Mouse (Mus musculus): Measurements from ENCODE around the gene Ssr4. TPM values are rescaled to one million over a fixed set of nuclear protein-coding genes. Genes with fewer than 3 reads are reported as not detected.
"Not testable (repeated sequence)": the region's sequence is repeated elsewhere in the genome, so short reads cannot be mapped to it uniquely, and the experiment has no call there.

The Ssr4 gene
- 100 to 1,000 TPM in 2 of 4 experiments, 10 to 100 TPM in 2; 90.7 to 130 (median 99.7) TPM for total RNA-seq (2022)

- peak; percentile 84 to 94 for DNase-seq (ENCODE audit: low spot score in 2 of 2)
Observed at GRCm38 (mm10) chrX:73786364-73787224, at the start of gene Ssr4, which contains the start of gene Idh3g. Gene Ssr4, plus strand, starts transcription at chrX:73787028. Gene Idh3g, minus strand, starts transcription at chrX:73786897.

GRCm38 (mm10) chrX:73738155-73738554 lies 48.7 kb upstream of the Ssr4 start:
- DNase-seq (ENCODE audit: low spot score in 2 of 2): no peak

DNA sequence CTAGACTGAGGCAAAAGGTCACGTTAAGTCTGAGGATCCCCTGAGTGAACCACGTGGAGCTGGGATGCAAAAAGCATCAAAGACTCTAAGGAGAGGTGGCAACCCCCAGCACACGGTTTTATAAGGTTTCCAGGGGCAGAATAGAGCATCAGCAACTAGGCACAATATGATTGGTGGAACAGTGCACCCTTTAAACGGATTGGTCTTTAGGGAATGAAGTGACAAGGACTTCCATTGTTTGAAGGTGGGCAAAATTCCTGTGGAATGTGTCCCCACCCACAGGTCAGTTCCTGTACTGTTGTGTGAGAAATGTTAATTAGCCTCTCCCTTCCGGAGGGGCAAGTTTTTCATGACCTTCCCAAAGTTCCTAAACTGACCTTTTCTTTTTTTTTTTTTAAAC lies 47.7 kb upstream of the Ssr4 start:
- DNase-seq (ENCODE audit: low spot score in 2 of 2): no peak

DNA sequence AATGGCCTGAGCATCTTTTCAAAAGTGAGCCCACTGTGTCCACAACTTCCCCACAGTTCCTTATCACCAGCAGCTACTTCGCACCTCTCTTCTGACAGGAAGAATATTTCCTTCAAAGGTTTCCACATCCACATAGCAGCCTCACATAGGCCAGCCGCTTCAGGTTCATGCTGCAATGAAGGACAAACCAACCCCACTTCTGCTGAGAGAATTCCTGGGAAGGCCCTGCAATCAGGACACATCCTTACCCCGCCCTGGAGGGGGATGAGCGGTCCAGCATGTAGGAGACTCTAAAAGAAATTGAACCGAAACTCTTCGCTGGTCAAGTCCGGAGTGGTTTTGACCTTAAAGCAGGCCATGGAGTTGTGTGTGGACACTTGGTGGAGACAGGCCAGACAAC lies 47.0 kb upstream of the Ssr4 start:
- not testable (repeated sequence) for DNase-seq (ENCODE audit: low spot score in 2 of 2)

DNA sequence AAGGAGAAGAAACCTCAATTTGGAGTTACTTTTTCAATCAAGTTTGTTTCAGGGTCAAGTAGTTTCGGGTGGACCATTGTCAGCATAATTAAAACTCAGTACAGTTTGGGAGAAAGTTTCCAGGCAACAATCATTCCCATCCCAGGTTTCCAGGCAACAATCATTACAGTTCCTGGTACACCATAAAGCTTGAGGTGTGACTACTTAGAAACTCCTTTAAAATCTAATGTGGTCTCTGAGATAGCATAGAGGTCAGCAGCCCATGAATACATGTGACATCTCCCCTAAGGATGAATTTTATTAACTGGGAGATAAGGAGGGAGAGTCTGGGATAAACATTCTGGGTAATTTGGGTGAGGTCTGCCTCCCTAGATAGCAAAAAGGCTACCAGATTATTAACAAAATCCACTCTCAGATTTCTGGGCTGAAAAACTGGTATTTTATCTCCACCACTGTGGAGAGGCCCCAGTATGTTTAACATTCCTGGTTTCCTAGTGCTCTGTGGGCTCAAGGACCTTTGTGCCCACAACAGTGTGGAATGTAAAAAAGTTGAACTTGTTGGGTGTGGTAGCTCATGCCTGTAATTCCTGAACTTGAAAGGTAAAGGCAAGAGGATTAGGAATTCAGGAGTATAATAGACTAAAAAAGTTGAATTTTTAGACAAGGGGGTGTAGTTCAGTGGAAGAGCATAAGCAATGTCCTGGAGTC lies 41.9 kb upstream of the Ssr4 start:
- no peak for DNase-seq (ENCODE audit: low spot score in 2 of 2)

GRCm38 (mm10) chrX:73748977-73749376 lies 37.9 kb upstream of the Ssr4 start:
- no peak for DNase-seq (ENCODE audit: low spot score in 2 of 2)

GRCm38 (mm10) chrX:73756334-73757140 lies 30.3 kb upstream of the Ssr4 start, which contains the start of gene Plxnb3:
Gene Plxnb3, plus strand, starts transcription at chrX:73757090.
- DNase-seq (ENCODE audit: low spot score in 2 of 2): peak in 1 of 2 experiments; percentile 42

GRCm38 (mm10) chrX:73758611-73759290 lies 28.1 kb upstream of the Ssr4 start:
- peak in 1 of 2 experiments; percentile 44 for DNase-seq (ENCODE audit: low spot score in 2 of 2)

- no peak for DNase-seq (ENCODE audit: low spot score in 2 of 2)
Observed at GRCm38 (mm10) chrX:73765311-73765710, 21.5 kb upstream of the Ssr4 start.

GRCm38 (mm10) chrX:73767267-73767666 lies 19.6 kb upstream of the Ssr4 start:
- DNase-seq (ENCODE audit: low spot score in 2 of 2): no peak

- peak in 1 of 2 experiments; percentile 59 for DNase-seq (ENCODE audit: low spot score in 2 of 2)
Observed at GRCm38 (mm10) chrX:73774168-73774760, 12.6 kb upstream of the Ssr4 start, which contains the start of gene Srpk3. Gene Srpk3, plus strand, starts transcription at chrX:73774405.

DNA sequence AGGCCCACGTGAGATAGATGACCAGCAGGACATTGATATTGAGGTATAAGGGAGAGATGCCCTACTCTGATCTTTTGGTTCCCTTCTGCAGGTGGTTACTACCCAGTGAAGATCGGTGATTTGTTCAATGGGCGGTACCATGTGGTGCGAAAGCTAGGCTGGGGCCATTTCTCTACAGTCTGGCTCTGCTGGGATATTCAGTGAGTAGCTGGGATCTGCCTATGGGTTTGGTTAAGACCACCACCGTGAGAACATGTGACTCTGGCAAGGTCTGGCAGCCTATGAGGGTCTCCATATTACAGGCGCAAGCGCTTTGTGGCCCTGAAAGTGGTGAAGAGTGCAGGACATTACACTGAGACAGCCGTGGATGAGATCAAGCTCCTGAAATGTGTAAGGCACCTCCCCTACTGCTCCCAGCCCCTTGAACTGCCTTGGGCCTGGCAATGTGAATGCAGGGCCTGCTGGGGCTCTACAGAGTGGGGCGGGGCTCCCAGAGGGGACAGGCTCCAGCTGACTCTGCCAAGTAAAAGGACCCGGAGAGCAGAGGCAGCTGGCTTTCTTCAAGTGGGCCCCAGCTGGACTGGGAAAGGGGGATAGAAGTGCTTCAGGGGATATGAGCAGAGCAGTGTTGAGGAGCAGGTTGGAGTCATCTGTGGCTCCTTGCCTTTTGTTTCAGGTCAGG lies 11.9 kb upstream of the Ssr4 start:
- no peak for DNase-seq (ENCODE audit: low spot score in 2 of 2)

DNA sequence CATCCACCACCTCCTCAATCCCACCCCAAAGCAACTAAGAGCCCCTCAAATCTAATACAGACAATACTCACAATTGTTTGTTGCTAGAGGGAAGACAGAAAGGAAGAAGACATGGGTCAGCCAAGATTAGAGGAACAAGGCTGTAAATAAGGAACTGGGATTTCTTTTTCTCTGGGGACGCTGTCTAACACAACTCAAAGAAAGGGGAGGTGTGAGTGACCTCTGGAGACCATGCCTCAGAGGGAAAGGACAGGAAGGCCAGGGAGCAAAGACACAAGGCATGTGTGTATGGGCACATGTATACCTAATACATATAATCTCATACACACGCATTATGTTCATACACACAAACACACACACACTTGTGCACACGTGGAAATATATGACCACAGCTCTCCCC lies 4.6 kb upstream of the Ssr4 start:
- DNase-seq (ENCODE audit: low spot score in 2 of 2): no peak

DNA sequence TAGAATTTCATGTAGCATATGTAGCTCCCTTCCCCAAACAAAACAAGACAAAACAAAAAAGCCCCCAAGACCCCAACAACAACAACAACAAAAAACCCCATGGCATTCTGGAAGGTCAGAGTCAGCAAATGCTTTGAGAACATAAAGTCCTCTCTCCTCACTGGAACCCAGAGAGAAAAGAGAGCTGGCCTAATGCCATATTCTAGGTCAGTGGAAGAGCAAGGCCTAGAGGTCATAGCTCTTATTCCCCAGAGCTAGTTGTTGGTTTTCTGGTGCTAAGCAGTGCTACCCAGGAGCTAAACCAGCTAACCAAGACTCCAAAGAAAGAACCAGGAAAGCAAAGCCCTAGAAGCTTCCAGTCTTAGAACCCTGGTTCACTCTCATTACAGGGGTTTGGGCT lies 1.2 kb upstream of the Ssr4 start:
- DNase-seq (ENCODE audit: low spot score in 2 of 2): no peak

DNA sequence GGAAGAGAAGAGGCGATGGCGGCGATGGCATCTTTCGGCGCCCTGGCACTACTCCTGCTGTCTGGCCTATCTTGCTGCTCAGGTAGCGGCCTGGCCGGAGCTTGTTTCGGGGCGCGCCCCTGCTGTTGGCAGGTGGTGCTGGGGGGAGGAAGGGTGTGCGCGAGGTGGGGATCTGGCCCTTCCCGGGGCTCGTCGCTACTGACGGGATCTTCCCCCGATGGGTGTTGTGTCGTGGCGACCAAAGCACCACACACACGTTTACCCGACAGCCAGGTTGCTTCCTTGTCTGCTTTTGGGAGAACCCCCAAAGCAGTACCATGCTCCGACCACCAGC lies 364 bp downstream of the Ssr4 start:
- DNase-seq (ENCODE audit: low spot score in 2 of 2): no peak

- DNase-seq (ENCODE audit: low spot score in 2 of 2): no peak
Observed at GRCm38 (mm10) chrX:73788501-73788900, 1.7 kb downstream of the Ssr4 start.

DNA sequence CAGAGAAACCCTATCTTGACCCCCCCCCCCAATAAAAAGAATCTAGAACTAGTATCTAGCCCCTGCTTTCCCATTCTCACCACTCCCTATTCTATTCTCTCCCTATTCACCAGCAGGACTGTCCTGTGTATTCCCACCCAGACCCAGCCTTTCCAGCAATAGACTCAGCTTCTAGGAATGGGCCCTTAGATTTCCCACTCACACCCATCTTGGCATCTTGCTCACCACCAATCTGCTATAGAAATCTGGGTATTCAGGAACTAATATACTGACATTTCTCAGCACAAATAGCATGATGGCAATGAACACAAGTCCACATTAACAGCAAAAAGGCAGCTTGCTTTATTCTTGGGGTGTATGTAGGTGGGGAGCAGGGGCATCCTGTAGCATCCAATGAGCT lies 6.2 kb downstream of the Ssr4 start:
- no peak for DNase-seq (ENCODE audit: low spot score in 2 of 2)

- DNase-seq (ENCODE audit: low spot score in 2 of 2): no peak
Observed at GRCm38 (mm10) chrX:73793505-73793904, 6.7 kb downstream of the Ssr4 start.

DNA sequence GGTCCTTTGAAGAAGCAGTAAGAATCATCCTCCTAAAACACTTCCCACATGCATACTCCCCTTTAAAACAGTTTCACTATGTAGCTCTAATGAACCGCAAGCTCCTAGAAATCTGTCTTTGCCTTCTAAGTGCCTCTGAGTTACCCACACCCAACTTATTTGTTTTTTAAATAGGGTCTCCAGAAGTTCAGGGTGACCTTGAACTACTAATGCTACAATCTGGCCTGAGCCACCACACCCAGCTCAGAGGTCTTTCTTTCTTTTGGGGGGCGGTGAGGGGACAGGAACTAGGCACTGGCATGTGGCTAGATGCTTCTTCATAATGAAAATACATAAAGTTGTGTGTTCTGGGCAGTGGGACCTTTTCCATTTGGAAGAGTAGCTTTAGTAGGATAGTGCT lies 10.7 kb downstream of the Ssr4 start:
- DNase-seq (ENCODE audit: low spot score in 2 of 2): no peak

DNA sequence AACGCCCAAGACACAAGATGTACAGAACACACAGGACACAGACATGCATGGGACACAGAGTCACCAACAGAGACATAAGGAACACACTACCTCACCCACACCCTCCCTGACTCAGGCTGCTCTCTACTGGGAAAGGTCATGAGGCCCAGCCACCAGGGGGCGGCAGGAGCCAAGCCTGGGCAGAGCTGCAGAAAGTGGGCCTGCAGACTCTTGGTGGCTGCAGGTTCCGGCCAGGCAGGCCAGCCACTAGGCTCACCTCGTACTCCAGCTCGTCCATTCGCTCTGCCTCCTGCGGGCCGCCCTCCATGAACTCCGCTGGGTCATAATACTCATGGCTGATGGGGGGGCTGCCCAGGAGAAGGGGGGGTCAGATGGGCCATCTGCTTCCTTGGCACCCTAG lies 11.7 kb downstream of the Ssr4 start:
- no peak for DNase-seq (ENCODE audit: low spot score in 2 of 2)

Data from left cerebral cortex, adult 8-10 months (tissue).